Mouse (Mus musculus) ES-Bruce4 (cell line): ENCODE data around the gene Atp13a1. TPM values are rescaled to one million over a fixed set of nuclear protein-coding genes. Genes with fewer than 3 reads are reported as not detected.

Experiments used
- H3K27ac ChIP-seq: 2 replicates; pipeline ENCODE4 v1.5.1; 2012; ENCODE audit warnings: low read length, inconsistent platforms; ENCODE audit not compliant: insufficient read depth
- H3K27me3 ChIP-seq: 2 replicates; pipeline ENCODE4 v1.6.1; 2012; ENCODE audit warnings: mild to moderate bottlenecking, low read length, inconsistent platforms; ENCODE audit not compliant: control insufficient read depth, poor library complexity, insufficient read depth, severe bottlenecking
- H3K36me3 ChIP-seq: 2 replicates; pipeline ENCODE4 v1.6.1; 2012; ENCODE audit warnings: inconsistent platforms, mild to moderate bottlenecking, low read length, moderate library complexity; ENCODE audit not compliant: control insufficient read depth, poor library complexity, insufficient read depth, severe bottlenecking
- H3K4me1 ChIP-seq: one replicate; pipeline ENCODE4 v1.8.1; 2011; ENCODE audit warnings: low read length; ENCODE audit not compliant: control insufficient read depth, insufficient read depth
- H3K4me3 ChIP-seq: 2 replicates; pipeline ENCODE4 v1.5.1; 2011; ENCODE audit warnings: low read depth, mild to moderate bottlenecking, low read length
- H3K9ac ChIP-seq: 2 replicates; pipeline ENCODE4 v1.6.1; 2012; ENCODE audit warnings: low read depth, mild to moderate bottlenecking, inconsistent platforms; ENCODE audit not compliant: poor library complexity, severe bottlenecking
- H3K9me3 ChIP-seq: replicated peaks from 2 replicates; pipeline ENCODE4 v1.6.1; 2012; ENCODE audit warnings: mild to moderate bottlenecking, low read length, inconsistent platforms; ENCODE audit not compliant: control insufficient read depth, poor library complexity, insufficient read depth, severe bottlenecking
- CTCF ChIP-seq: IDR thresholded peaks from one replicate; pipeline ENCODE4 v1.8.1; 2011; ENCODE audit warnings: low read depth, low read length
- EP300 ChIP-seq: IDR thresholded peaks from 2 replicates; pipeline ENCODE4 v1.6.1; 2011; ENCODE audit warnings: low read depth, low read length; ENCODE audit not compliant: insufficient read depth
- POLR2A ChIP-seq: IDR thresholded peaks from one replicate; pipeline ENCODE4 v1.8.1; 2011; ENCODE audit warnings: low read length; ENCODE audit not compliant: insufficient read depth
- polyA plus RNA-seq: library from polyadenylated mRNA; stranded (reverse); fragments of >200 nt; gene quantifications from 2 replicates; pipeline ENCODE4 v1.2.4, GENCODE M21; 2011; ENCODE audit warnings: low read depth; ENCODE audit not compliant: missing spikeins, insufficient read depth, insufficient read length

Atp13a1 gene
- polyA plus RNA-seq, 1 experiment = 31.1 TPM

DNA sequence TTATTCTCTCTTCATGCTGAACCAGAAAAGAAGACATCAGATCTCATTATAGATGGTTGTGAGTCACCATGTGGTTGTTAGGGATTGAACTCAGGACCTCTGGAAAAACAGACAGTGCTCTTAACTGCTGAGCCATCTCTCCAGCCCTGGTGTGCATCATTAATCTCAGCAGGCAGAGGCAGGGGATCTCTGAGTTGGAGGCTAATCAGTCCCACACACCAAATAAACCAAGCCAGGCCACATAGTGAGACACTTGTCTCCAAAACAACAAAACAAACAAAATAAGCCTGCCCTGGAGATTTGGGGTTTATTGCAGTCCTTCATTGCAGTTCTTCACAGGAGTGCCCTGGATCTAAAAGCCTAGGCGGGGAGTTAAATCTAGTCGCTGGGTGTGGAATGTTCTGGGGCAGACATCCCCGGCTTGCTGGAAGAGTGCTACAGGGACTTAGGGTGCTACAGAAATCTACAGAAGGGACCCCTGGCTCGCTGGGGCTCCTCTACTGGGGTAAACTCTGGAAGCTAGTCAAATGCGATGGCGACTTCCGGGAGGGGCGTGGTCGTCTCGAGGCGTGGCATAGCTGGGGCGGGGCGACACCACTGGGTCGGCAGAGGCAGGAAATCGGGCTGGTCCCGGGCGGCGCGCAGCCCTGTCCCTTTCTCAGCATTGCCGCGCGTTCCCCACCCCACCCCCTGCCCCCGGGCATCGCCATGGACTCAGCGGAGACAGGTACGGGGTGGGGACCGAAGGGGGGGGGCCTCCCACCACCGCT, 17.3 kb downstream of the Atp13a1 start, which contains the start of gene Gmip:
Gene Gmip (plus strand): TSS at position 586 of the 770 bp plus-strand sequence.
- H3K4me1 ChIP-seq = no peaks in the 10 kb centered on the region
- H3K4me3 ChIP-seq = peak within 1 kb of the TSS; percentile 59
- H3K9me3 ChIP-seq = no peaks in the 10 kb centered on the region
- peak within 1 kb of the TSS; percentile 8; the same call in 1 of the 2 replicates for H3K27ac ChIP-seq
- H3K9ac ChIP-seq = peak within 1 kb of the TSS; percentile 73
- peaks cover 48% of the 10 kb centered on the region for H3K36me3 ChIP-seq
- no peaks in the 10 kb centered on the region for H3K27me3 ChIP-seq
- TF ChIP-seq POLR2A = no peak
- no peak for TF ChIP-seq EP300
- TF ChIP-seq CTCF = no peak

DNA sequence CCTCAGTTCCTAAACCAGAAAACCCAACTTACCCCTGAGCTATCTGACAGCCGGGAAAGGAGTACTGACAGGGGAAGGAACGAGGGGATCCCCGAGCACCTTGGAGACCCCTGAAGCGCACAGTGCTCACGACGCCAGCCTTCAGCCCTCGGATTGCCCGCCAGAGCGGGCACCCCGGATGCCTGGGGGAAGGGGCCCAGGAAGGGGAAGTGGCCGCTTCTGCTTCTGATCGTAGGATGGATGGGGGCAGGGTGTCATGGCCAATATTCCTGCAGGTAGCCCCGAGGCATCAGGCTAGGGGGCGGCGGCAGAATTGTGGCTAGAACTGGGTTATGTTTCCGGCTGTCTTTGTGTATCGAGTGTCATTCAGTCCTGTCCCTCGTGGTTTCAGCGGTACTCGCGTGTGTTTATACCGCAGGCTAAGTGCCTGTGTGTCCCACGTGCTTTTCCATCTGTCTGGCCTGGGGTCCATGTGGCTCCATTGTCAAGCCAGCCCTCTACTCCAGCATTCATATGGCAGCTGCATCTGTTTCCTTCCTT, 18.0 kb downstream of the Atp13a1 start:
- H3K36me3 ChIP-seq = peaks cover 42% of the 10 kb centered on the region
- H3K4me1 ChIP-seq = no peaks in the 10 kb centered on the region
- TF ChIP-seq EP300 (no peak), CTCF (no peak), POLR2A (no peak)
- H3K9me3 ChIP-seq = no peaks in the 10 kb centered on the region
- peak overlapping the region; percentile 59 for H3K4me3 ChIP-seq
- H3K9ac ChIP-seq = peak overlapping the region; percentile 73
- H3K27me3 ChIP-seq = no peaks in the 10 kb centered on the region
- no peak overlapping the region for H3K27ac ChIP-seq

DNA sequence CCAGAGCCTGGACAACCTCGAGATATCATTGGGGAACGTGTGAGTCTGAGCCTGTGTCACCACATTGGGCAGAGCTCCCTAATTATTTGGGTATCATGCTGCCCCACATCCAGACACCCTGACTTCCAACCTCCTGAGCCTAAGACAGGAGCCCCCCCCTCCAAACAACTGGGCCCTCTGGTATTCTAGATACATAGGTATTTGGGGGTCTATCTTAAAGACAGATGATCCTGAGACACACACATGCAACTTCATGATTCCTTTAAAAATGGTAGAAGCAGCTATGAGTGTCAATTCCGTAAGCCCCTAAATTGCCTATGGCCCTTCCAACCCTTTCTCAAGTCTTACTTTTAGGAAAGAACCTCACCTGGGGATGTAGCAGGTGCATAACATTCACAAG, 18.9 kb downstream of the Atp13a1 start:
- no peak for TF ChIP-seq EP300
- no peak for TF ChIP-seq POLR2A
- TF ChIP-seq CTCF = no peak
- Histone ChIP-seq H3K9me3 (no peaks in the 10 kb centered on the region), H3K27me3 (no peaks in the 10 kb centered on the region), H3K4me1 (no peaks in the 10 kb centered on the region), H3K4me3 (no peak overlapping the region), H3K27ac (no peak overlapping the region), H3K36me3 (peaks cover 33% of the 10 kb centered on the region), H3K9ac (no peak overlapping the region)

DNA sequence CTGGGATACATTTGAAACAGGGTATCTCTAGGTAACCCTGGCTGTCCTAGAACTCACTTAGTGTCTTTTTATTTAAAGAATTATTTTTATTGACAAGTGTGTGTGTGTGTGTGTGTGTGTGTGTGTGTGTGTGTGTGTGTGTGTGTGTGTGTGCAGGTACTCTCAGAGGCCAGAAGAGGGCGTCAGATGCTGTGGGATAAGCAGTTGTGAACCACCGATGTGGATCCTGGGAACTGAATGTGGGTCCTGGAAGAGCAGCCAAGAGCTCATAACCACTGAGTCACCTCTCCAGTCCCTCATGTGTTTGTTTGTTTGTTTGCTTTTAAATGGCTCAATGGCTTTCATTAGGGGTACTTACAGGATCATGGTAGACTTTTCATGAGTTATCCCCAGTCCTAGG, 23.9 kb downstream of the Atp13a1 start:
- no peak for TF ChIP-seq CTCF
- no peak for TF ChIP-seq POLR2A
- H3K9ac ChIP-seq = no peak overlapping the region
- no peak overlapping the region for H3K27ac ChIP-seq
- no peaks in the 10 kb centered on the region for H3K9me3 ChIP-seq
- no peak overlapping the region for H3K4me3 ChIP-seq
- H3K4me1 ChIP-seq = peaks cover 3% of the 10 kb centered on the region
- no peaks in the 10 kb centered on the region for H3K36me3 ChIP-seq
- H3K27me3 ChIP-seq = no peaks in the 10 kb centered on the region

DNA sequence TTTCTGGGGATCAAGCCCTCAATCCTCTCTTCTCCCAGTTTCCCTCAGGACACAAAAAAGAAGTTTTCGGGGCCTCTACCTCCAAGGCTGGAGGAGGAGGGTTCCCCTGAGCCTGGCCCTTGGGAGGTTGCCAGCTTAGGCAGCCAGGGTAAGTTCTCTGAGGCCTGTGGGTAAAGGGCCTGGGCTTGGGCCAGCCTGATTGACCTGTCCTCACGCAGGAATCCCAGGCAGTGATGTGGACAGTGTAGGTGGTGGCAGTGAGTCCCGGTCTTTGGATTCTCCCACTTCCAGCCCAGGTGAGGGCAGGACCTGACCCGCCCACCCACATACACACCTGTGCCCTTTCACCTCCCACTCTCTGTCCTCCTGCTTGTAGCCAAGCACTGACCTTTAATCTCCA, 24.4 kb downstream of the Atp13a1 start:
- Histone ChIP-seq H3K27ac (no peak overlapping the region), H3K4me1 (peaks cover 3% of the 10 kb centered on the region), H3K9ac (no peak overlapping the region), H3K9me3 (no peaks in the 10 kb centered on the region), H3K27me3 (no peaks in the 10 kb centered on the region), H3K4me3 (no peak overlapping the region), H3K36me3 (no peaks in the 10 kb centered on the region)
- TF ChIP-seq CTCF (no peak), POLR2A (no peak), EP300 (no peak)

DNA sequence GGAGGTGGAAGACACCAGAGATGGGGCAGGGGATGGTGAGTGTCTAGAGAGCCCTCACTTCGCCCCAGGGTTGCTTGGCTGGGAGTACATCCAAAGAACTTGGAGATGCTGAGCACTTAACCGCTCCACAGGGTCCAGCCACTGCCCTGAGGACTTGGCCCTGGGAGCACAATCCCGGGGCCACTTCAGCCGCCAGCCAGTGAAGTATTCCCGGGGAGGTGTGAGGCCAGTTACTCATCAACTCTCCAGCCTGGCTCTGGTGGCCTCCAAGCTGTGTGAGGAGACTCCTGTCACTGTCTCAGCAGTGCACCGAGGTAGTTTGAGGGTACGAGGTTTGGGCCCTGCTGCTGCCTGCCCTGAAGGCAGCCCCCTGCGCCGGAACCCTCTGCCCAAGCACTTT, 29.5 kb downstream of the Atp13a1 start:
- no peaks in the 10 kb centered on the region for H3K27me3 ChIP-seq
- no peak for TF ChIP-seq POLR2A
- TF ChIP-seq EP300 = no peak
- TF ChIP-seq CTCF = no peak
- H3K4me3 ChIP-seq = no peak overlapping the region
- no peaks in the 10 kb centered on the region for H3K36me3 ChIP-seq
- H3K9me3 ChIP-seq = no peaks in the 10 kb centered on the region
- H3K4me1 ChIP-seq = peaks cover 3% of the 10 kb centered on the region
- no peak overlapping the region for H3K27ac ChIP-seq
- no peak overlapping the region for H3K9ac ChIP-seq
